Mouse (Mus musculus) lung, embryonic 14.5 days (tissue): ENCODE data around the gene Acot7. TPM values are rescaled to one million over a fixed set of nuclear protein-coding genes. Genes with fewer than 3 reads are reported as not detected.

ENCODE experiments used
- ATAC-seq: fragments of 200-750 bp; cut with Nextera tagmentation; 2 replicates; pipeline ENCODE4 v1.8.0; 2017; ENCODE audit warnings: mild to moderate bottlenecking, moderate TSS enrichment, moderate library complexity; ENCODE audit not compliant: insufficient read depth
- DNase-seq: peaks from one replicate; pipeline ENCODE4 v3.0.0-alpha.2; 2015
- H3K27ac ChIP-seq: fragments of 300-500 bp; sonication (generic); 2 replicates; pipeline ENCODE4 v1.5.1; 2014; ENCODE audit warnings: low read depth, mild to moderate bottlenecking, moderate library complexity
- H3K27me3 ChIP-seq: fragments of 300-500 bp; sonication (generic); 2 replicates; pipeline ENCODE4 v1.6.1; 2014; ENCODE audit warnings: low read length, control low read depth; ENCODE audit not compliant: insufficient read depth
- H3K36me3 ChIP-seq: fragments of 300-500 bp; sonication (generic); 2 replicates; pipeline ENCODE4 v1.6.1; 2014; ENCODE audit warnings: control low read depth; ENCODE audit not compliant: insufficient read depth
- H3K4me1 ChIP-seq: fragments of 300-500 bp; sonication (generic); 2 replicates; pipeline ENCODE4 v1.6.1; 2014; ENCODE audit warnings: antibody characterized with exemption, control low read depth; ENCODE audit not compliant: insufficient read depth
- H3K4me2 ChIP-seq: fragments of 300-500 bp; sonication (generic); 2 replicates; pipeline ENCODE4 v1.6.1; 2014; ENCODE audit warnings: mild to moderate bottlenecking
- H3K4me3 ChIP-seq: fragments of 300-500 bp; sonication (generic); 2 replicates; pipeline ENCODE4 v1.5.1; 2014; ENCODE audit warnings: low read depth, low read length
- H3K9ac ChIP-seq: fragments of 300-500 bp; sonication (generic); 2 replicates; pipeline ENCODE4 v1.6.1; 2014
- H3K9me3 ChIP-seq: fragments of 300-500 bp; sonication (generic); 2 replicates; pipeline ENCODE4 v1.6.1; 2016; ENCODE audit warnings: low read depth, low read length, control low read depth
- CTCF ChIP-seq: IDR thresholded peaks from 2 replicates; pipeline ENCODE4 v1.5.1; 2016; ENCODE audit warnings: antibody characterized with exemption, low read depth
- WGBS: fragments of 180-500 bp; shearing (Covaris S2); extraction: QIAGEN DNeasy Blood & Tissue Kit; methylation state at CpG from one replicate; pipeline ENCODE4 v1.1.7; 2014; 5-methylcytosine and 5-hydroxymethylcytosine counted together
- polyA plus RNA-seq: library from polyadenylated mRNA; unstranded; fragments of >200 nt; fragmentation: Nextera tagmentation; extraction: Ambion mirVana; gene quantifications from 2 replicates; pipeline ENCODE4 v1.2.1, GENCODE M21; 2014

Acot7 gene
- polyA plus RNA-seq, 1 experiment from 2014 or later: 55.8 TPM

DNA sequence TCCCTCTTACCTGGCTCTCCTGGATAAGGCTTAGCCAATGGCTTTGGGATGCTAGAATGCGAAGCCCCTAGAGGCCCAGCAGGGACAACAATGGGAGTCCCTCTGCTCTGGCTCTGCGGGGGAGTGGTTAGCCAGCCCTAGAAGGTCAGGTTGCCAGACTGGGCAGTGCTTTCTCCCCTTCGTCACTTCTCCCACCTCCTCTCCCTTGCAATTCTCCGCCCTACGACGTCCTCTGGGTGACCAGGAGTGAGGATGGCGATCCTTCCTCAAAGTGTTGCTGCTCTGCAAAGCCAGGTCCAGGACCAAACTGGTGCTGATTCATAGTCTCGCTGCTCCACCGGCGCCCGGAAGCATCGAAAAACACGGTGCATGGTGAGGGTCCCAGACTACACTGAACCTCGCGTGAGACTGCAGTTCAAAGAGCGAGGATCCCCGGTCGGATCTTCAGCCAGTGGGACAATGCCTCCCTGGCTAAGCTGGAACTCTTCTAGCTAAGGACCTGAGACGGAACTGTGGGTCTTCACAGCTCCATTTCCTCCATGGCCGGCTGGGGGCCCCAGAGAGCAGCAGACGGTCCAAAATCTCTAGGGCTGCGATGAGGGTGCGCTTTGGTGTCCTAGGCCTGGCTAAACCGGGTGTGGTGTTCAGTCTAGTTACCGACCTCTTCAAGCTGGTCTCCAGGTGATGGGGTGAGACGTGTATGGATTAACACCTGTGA is 140.7 kb downstream of the Acot7 start, which contains the start of gene Rnf207:
Gene Rnf207 (minus strand): TSS at position 477 of the 718 bp plus-strand sequence.
- H3K9ac ChIP-seq: peak within 1 kb of the TSS; percentile 33; the same call in 1 of the 2 replicates
- H3K9me3 ChIP-seq: no peaks in the 10 kb centered on the region
- ATAC-seq: peak; percentile 26; the same call in 1 of the 2 replicates
- H3K27ac ChIP-seq: peak within 1 kb of the TSS; percentile 26; the same call in 1 of the 2 replicates
- peak within 1 kb of the TSS; percentile 43 for H3K4me2 ChIP-seq
- DNase-seq: peak; percentile 68
- TF ChIP-seq CTCF: peak; percentile 59
- 4% methylated on average over 26 of the region's 26 CpGs for WGBS
- peaks cover 46% of the 10 kb centered on the region for H3K27me3 ChIP-seq
- H3K4me1 ChIP-seq: no peaks in the 10 kb centered on the region
- H3K4me3 ChIP-seq: peak within 1 kb of the TSS; percentile 20
- H3K36me3 ChIP-seq: no peaks in the 10 kb centered on the region

Other genes starting within 250 kb of the Acot7 start
- gene Dnajc11, start 244.4 kb upstream of the Acot7 start, polyA plus RNA-seq: 65.9 and 66.6 TPM in 2 replicates
- gene Thap3, start 189.1 kb upstream of the Acot7 start, polyA plus RNA-seq: 27.2 and 31.2 TPM in 2 replicates
- 28.4 and 32.3 TPM in 2 replicates for gene Phf13, start 181.9 kb upstream of the Acot7 start, polyA plus RNA-seq
- gene Klhl21, start 169.3 kb upstream of the Acot7 start, polyA plus RNA-seq: 10.3 and 10.6 TPM in 2 replicates
- 22.7 and 26.8 TPM in 2 replicates for gene Zbtb48, start 150.5 kb upstream of the Acot7 start, polyA plus RNA-seq
- 0.23 and 0.30 TPM in 2 replicates for gene Tas1r1, start 139.6 kb upstream of the Acot7 start, polyA plus RNA-seq
- gene Nol9, start 138.8 kb upstream of the Acot7 start, polyA plus RNA-seq: 38.9 and 42.9 TPM in 2 replicates
- gene Plekhg5, start 105.6 kb upstream of the Acot7 start, polyA plus RNA-seq: 13.5 and 18.5 TPM in 2 replicates
- gene Tnfrsf25, start 62.2 kb upstream of the Acot7 start, polyA plus RNA-seq: 0.75 and 0.77 TPM in 2 replicates
- 11.5 and 11.6 TPM in 2 replicates for gene Espn, start 25.8 kb upstream of the Acot7 start, polyA plus RNA-seq
- gene Hes2, start 19.3 kb upstream of the Acot7 start, polyA plus RNA-seq: 0.18 TPM in 1 of 2 replicates, not detected in the other
- 19.5 and 20.0 TPM in 2 replicates for gene Gpr153, start 96.1 kb downstream of the Acot7 start, polyA plus RNA-seq
- not detected in 2 replicates for gene Hes3, start 113.5 kb downstream of the Acot7 start, polyA plus RNA-seq
- gene Icmt, start 119.1 kb downstream of the Acot7 start, polyA plus RNA-seq: 31.2 and 31.8 TPM in 2 replicates
- gene Rnf207, start 140.9 kb downstream of the Acot7 start, polyA plus RNA-seq: 0.36 and 0.65 TPM in 2 replicates
- 428 and 464 TPM in 2 replicates for gene Rpl22, start 147.6 kb downstream of the Acot7 start, polyA plus RNA-seq
- gene Chd5, start 160.5 kb downstream of the Acot7 start, polyA plus RNA-seq: 0.03 and 0.07 TPM in 2 replicates